Mouse (Mus musculus) left cerebral cortex, postnatal 4 days (tissue): ENCODE results near the gene Gpalpp1. TPM values are rescaled to one million over a fixed set of nuclear protein-coding genes. Genes with fewer than 3 reads are reported as not detected.

Experiments
- DNase-seq: peaks from one replicate; pipeline ENCODE4 v3.0.0-alpha.2; 2022
- intact Hi-C: fragments of 180-260 bp; cut with DNase I; formaldehyde crosslinking; loops from one replicate; pipeline ENCODE4 v1.15.1; 2025
- total RNA-seq, 2 experiments: library from RNA; stranded (reverse); gene quantifications; 2 replicates each; pipeline ENCODE4 v1.2.3; 2021

Gene Gpalpp1
- total RNA-seq, 2 experiments from 2014 or later = 20.3 to 21.1 TPM

GRCm38 (mm10) chr14:76120472-76120871 is 9.9 kb upstream of the Gpalpp1 start:
- DNase-seq = no peak
- intact Hi-C loops = loop anchor here (5.0 kb wide), 2 partner anchors 352 to 892 kb away; no protein-coding TSS in a partner anchor

- intact Hi-C loops = no loop called here
- no peak for DNase-seq
Observed at GRCm38 (mm10) chr14:76118963-76119362, 8.4 kb upstream of the Gpalpp1 start.

- intact Hi-C loops = no loop called here
- DNase-seq = no peak
Observed at GRCm38 (mm10) chr14:76115744-76116143, 5.2 kb upstream of the Gpalpp1 start.

- no peak for DNase-seq
- intact Hi-C loops = no loop called here
Observed at GRCm38 (mm10) chr14:76099543-76099942, 11.0 kb downstream of the Gpalpp1 start.

GRCm38 (mm10) chr14:76097815-76098214 is 12.7 kb downstream of the Gpalpp1 start:
- intact Hi-C loops = no loop called here
- no peak for DNase-seq

GRCm38 (mm10) chr14:76097244-76097643 is 13.3 kb downstream of the Gpalpp1 start:
- intact Hi-C loops = no loop called here
- DNase-seq = no peak

GRCm38 (mm10) chr14:76084188-76084587 is 26.4 kb downstream of the Gpalpp1 start:
- intact Hi-C loops = no loop called here
- no peak for DNase-seq

GRCm38 (mm10) chr14:76082086-76082636 is 28.4 kb downstream of the Gpalpp1 start:
- DNase-seq = no peak
- intact Hi-C loops = no loop called here

GRCm38 (mm10) chr14:76081451-76081850 is 29.1 kb downstream of the Gpalpp1 start:
- intact Hi-C loops = no loop called here
- peak; percentile 5 for DNase-seq

GRCm38 (mm10) chr14:76077088-76077491 is 33.5 kb downstream of the Gpalpp1 start:
- intact Hi-C loops = loop anchor here (5.0 kb wide), 2 partner anchors 115 to 200 kb away; no protein-coding TSS in a partner anchor
- DNase-seq = peak; percentile 43

- DNase-seq = no peak
Observed at GRCm38 (mm10) chr14:76076602-76077001, 34.0 kb downstream of the Gpalpp1 start.

GRCm38 (mm10) chr14:76075721-76076120 is 34.8 kb downstream of the Gpalpp1 start:
- intact Hi-C loops = loop anchor here (5.0 kb wide), 2 partner anchors 113 to 198 kb away; no protein-coding TSS in a partner anchor
- DNase-seq = no peak

More at GRCm38 (mm10) chr14:76076602-76077001, 34.0 kb downstream of the Gpalpp1 start:
- intact Hi-C loops = loop anchor here (5.0 kb wide), 2 partner anchors 114 to 199 kb away; no protein-coding TSS in a partner anchor

GRCm38 (mm10) chr14:76074206-76074605 is 36.4 kb downstream of the Gpalpp1 start:
- no peak for DNase-seq
- intact Hi-C loops = no loop called here

GRCm38 (mm10) chr14:76072626-76073025 is 37.9 kb downstream of the Gpalpp1 start:
- no peak for DNase-seq
- intact Hi-C loops = no loop called here

GRCm38 (mm10) chr14:76069296-76069695 is 41.3 kb downstream of the Gpalpp1 start:
- DNase-seq = no peak
- intact Hi-C loops = no loop called here

GRCm38 (mm10) chr14:76068296-76068695 is 42.3 kb downstream of the Gpalpp1 start:
- DNase-seq = no peak
- intact Hi-C loops = no loop called here

GRCm38 (mm10) chr14:76067237-76067636 is 43.3 kb downstream of the Gpalpp1 start:
- DNase-seq = no peak
- intact Hi-C loops = no loop called here

- DNase-seq = peak; percentile 46
- intact Hi-C loops = no loop called here
Observed at GRCm38 (mm10) chr14:76059441-76059840, 51.1 kb downstream of the Gpalpp1 start.

- DNase-seq = no peak
- intact Hi-C loops = no loop called here
Observed at GRCm38 (mm10) chr14:76053726-76054125, 56.8 kb downstream of the Gpalpp1 start.

- intact Hi-C loops = no loop called here
- no peak for DNase-seq
Observed at GRCm38 (mm10) chr14:76051966-76052365, 58.6 kb downstream of the Gpalpp1 start.

- intact Hi-C loops = no loop called here
- DNase-seq = no peak
Observed at GRCm38 (mm10) chr14:76045767-76046166, 64.8 kb downstream of the Gpalpp1 start.

GRCm38 (mm10) chr14:76044164-76044557 is 66.4 kb downstream of the Gpalpp1 start:
- DNase-seq = no peak
- intact Hi-C loops = no loop called here
